Comparison of ENCODE assay signal across 11 mouse cellular contexts in the genomic region with DNA sequence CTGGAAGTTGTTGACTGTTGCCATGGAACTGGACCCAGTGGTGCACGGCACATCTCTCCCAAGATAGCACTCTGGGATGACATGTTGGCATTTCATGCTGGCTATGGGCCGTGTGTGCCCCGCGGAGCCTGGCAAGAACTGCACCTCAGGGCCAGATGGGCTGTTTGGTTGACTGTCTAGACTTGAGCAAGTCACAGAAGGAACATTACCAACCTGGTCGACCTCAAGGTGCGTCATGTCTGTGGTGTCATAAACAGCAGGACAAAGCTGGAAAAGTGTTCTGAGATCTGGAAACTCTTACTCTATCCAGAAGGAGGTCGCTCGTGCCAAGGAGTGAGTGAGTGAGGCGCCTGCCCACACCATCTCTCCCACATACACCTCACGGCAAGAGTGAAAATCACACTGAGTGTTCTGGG. TPM values are rescaled to one million over a fixed set of nuclear protein-coding genes. Genes with fewer than 3 reads are reported as not detected.
DNase-seq lines count a peak whose midpoint lies in the region; ATAC-seq lines count a peak whose summit lies in the region.
"Had no signal": no experiment of that assay in that cellular context is flagged by ENCODE, and none has a peak within 500 bp of the region (broad histone marks: within the 10 kb centered on the region; RNA-seq: fewer than 3 reads in every experiment).

No protein-coding gene starts in this region.

- H3K27me3 ChIP-seq in hindbrain, embryonic 16.5 days (replicated peaks; ENCODE audit: control insufficient read depth, insufficient read depth, low read length): no peaks in the 10 kb centered on the region
- no peaks in the 10 kb centered on the region for H3K27me3 ChIP-seq in hindbrain, embryonic 13.5 days
- H3K27me3 ChIP-seq in neural tube, embryonic 15.5 days (replicated peaks): no peaks in the 10 kb centered on the region
- H3K27me3 ChIP-seq: kidney, embryonic 15.5 days had no signal

- 0 out of 2 replicates have a peak, but pooled peaks have one; percentile 24 for ATAC-seq in hindbrain, embryonic 16.5 days
- no peak for ATAC-seq in hindbrain, embryonic 13.5 days (ENCODE audit: low FRiP score)
- peak; percentile 41; the same call in 1 of the 2 replicates for ATAC-seq in neural tube, embryonic 15.5 days (ENCODE audit: low FRiP score)
- ATAC-seq: liver, postnatal 0 days had no signal

- no peaks in the 10 kb centered on the region for H3K36me3 ChIP-seq in hindbrain, embryonic 16.5 days (ENCODE audit: control insufficient read depth, insufficient read depth, low read length)
- no peaks in the 10 kb centered on the region for H3K36me3 ChIP-seq in hindbrain, embryonic 13.5 days
- no peaks in the 10 kb centered on the region for H3K36me3 ChIP-seq in neural tube, embryonic 15.5 days
- H3K36me3 ChIP-seq: hindbrain, embryonic 10.5 days; kidney, embryonic 15.5 days had no signal

- peak; percentile 15 to 42 for DNase-seq in cerebellum, adult 18-20 months
- peak; percentile 17 to 55 for DNase-seq in frontal cortex, adult 2 months (ENCODE audit: extremely low spot score in 1 of 2, low spot score in 1 of 2)
- DNase-seq in lung, postnatal 10 days: no peak
- no peak for DNase-seq in kidney, postnatal 10 days
- DNase-seq in kidney, adult 11 months: no peak
- DNase-seq: liver, postnatal 0 days had no signal

- peaks cover 5% of the 10 kb centered on the region for H3K4me1 ChIP-seq in hindbrain, embryonic 16.5 days (ENCODE audit: control insufficient read depth, insufficient read depth, low read depth, low read length)
- peaks cover 11% of the 10 kb centered on the region for H3K4me1 ChIP-seq in hindbrain, embryonic 13.5 days (replicated peaks)
- H3K4me1 ChIP-seq in neural tube, embryonic 15.5 days: peaks cover 15% of the 10 kb centered on the region; the same call in 1 of the 2 replicates

- no peak overlapping the region for H3K4me2 ChIP-seq in hindbrain, embryonic 16.5 days (ENCODE audit: low read length)
- H3K4me2 ChIP-seq in hindbrain, embryonic 13.5 days: no peak overlapping the region
- no peak overlapping the region for H3K4me2 ChIP-seq in neural tube, embryonic 15.5 days
- H3K4me2 ChIP-seq: kidney, embryonic 15.5 days had no signal

- 70% methylated on average over 10 of the region's 10 CpGs for WGBS in hindbrain, embryonic 16.5 days
- WGBS in hindbrain, embryonic 13.5 days: 80% methylated on average over 10 of the region's 10 CpGs
- WGBS in neural tube, embryonic 15.5 days: 65% methylated on average over 10 of the region's 10 CpGs

- H3K9me3 ChIP-seq in hindbrain, embryonic 16.5 days (ENCODE audit: control insufficient read depth, low read length): no peaks in the 10 kb centered on the region
- no peaks in the 10 kb centered on the region for H3K9me3 ChIP-seq in hindbrain, embryonic 13.5 days
- H3K9me3 ChIP-seq in neural tube, embryonic 15.5 days (replicated peaks): no peaks in the 10 kb centered on the region
- H3K9me3 ChIP-seq: kidney, embryonic 15.5 days had no signal

- no peak overlapping the region for H3K9ac ChIP-seq in hindbrain, embryonic 16.5 days (ENCODE audit: low read depth, low read length)
- H3K9ac ChIP-seq in hindbrain, embryonic 13.5 days: no peak overlapping the region
- H3K9ac ChIP-seq in neural tube, embryonic 15.5 days (replicated peaks): no peak overlapping the region
- H3K9ac ChIP-seq: kidney, embryonic 15.5 days; liver, postnatal 0 days had no signal

- H3K4me3 ChIP-seq in hindbrain, embryonic 16.5 days (ENCODE audit: low read length): no peak overlapping the region
- H3K4me3 ChIP-seq in hindbrain, embryonic 13.5 days: no peak overlapping the region
- H3K4me3 ChIP-seq in neural tube, embryonic 15.5 days (replicated peaks): no peak overlapping the region
- H3K4me3 ChIP-seq: hindbrain, embryonic 10.5 days; kidney, embryonic 15.5 days had no signal

- no peak overlapping the region for H3K27ac ChIP-seq in hindbrain, embryonic 16.5 days (ENCODE audit: low read depth, low read length)
- H3K27ac ChIP-seq in hindbrain, embryonic 13.5 days: no peak overlapping the region
- no peak overlapping the region for H3K27ac ChIP-seq in neural tube, embryonic 15.5 days (replicated peaks)

RNA-seq across cellular contexts. Expression of gene Parvg, which starts 42.8 kb away (rescaled TPM):
- polyA plus RNA-seq in hindbrain, embryonic 16.5 days (2015; fragmentation: Nextera tagmentation; extraction: Ambion mirVana): 1.4 TPM in 2 replicates
- polyA plus RNA-seq in hindbrain, embryonic 13.5 days (2015; fragmentation: Nextera tagmentation; extraction: Ambion mirVana): 0.92 and 1.1 TPM in 2 replicates
- 5.0 and 5.4 TPM in 2 replicates for polyA plus RNA-seq in frontal cortex, adult 2 months (2012; rRNA removed)
- polyA plus RNA-seq in neural tube, embryonic 15.5 days (2015; fragmentation: Nextera tagmentation; extraction: Ambion mirVana): 1.1 and 17.3 TPM in 2 replicates

Comparison
In these comparisons a context has a peak if more than half of its experiments do, and no peak if none do; other contexts are left out.
1. DNase-seq: peak in cerebellum, adult 18-20 months (2 of 2) and frontal cortex, adult 2 months (2 of 2); none in lung, postnatal 10 days (single experiment), kidney, postnatal 10 days (single experiment) and kidney, adult 11 months (single experiment).